Mouse (Mus musculus): ENCODE results near the gene Galnt9.

Gene Galnt9

GRCm38 (mm10) chr5:110543951-110544690, at the start of gene Galnt9:
Galnt9 (plus strand) TSS chr5:110544355.
- peak; percentile 2 for DNase-seq (ENCODE audit: extremely low spot score, low read depth, low spot score)

GRCm38 (mm10) chr5:110494396-110494795, 49.8 kb upstream of the Galnt9 start:
- no peak for DNase-seq (ENCODE audit: extremely low spot score, low read depth, low spot score)

DNA sequence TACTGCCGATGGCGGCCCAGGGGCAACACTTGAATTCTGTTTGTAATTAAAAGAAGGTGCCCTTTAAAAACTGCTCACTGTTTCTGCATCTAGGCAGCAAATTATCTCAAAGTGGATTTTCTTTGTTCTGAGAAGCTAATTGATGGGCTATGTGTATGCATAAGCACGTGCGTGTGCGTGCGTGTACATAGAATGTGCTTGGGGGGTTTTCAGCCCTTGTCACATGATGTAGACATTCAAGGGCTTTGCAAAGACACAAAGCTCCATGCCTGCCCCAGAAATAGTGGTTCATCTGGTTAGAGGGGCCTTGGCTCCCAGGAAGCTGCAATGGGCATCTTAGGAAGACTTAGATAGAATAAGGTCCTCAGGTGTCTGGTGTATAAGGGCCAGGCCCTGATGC, 49.1 kb upstream of the Galnt9 start:
- no peak for DNase-seq (ENCODE audit: extremely low spot score, low read depth, low spot score)

DNA sequence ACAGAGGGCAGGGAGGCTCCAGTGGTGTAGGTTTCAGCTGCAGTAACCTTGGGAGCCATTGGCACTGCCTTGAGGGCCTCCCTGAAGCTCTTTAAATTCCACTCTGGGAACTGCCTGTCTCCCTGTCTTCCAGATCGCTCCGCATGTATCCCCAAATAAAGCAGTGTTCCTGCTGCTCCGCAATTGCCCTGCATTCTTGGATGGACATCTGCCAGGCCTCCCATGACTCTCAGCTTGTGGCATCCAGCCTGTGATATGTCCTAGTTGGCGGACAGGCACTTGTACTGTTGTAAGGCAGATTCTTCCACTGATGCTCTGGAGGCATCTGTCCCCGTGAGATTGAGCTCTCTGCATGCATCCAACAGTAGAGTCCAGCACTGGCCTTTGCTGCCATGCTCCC, 46.6 kb upstream of the Galnt9 start:
- DNase-seq (ENCODE audit: extremely low spot score, low read depth, low spot score), result no peak

DNA sequence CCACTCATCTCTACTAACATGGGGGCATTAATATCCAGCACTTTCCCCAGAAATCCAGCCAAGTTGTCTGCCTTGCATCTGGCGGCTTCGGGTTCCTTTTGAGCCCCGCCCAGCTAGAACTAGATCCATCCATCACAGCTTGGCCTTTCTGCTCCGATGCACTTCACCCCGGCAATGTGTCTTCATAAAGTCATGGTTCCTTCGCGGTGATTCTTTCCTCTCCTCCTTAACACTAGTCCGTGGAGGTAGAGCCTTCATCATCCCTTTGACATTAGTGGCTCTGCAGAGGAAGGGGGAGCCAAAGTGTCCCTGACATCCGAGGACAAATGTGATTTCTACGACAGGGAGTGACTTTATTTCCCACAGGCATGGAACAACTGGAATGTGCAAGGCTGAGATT, 46.1 kb upstream of the Galnt9 start:
- DNase-seq (ENCODE audit: extremely low spot score, low read depth, low spot score), result no peak

GRCm38 (mm10) chr5:110500233-110500632, 43.9 kb upstream of the Galnt9 start:
- DNase-seq (ENCODE audit: extremely low spot score, low read depth, low spot score), result no peak

DNA sequence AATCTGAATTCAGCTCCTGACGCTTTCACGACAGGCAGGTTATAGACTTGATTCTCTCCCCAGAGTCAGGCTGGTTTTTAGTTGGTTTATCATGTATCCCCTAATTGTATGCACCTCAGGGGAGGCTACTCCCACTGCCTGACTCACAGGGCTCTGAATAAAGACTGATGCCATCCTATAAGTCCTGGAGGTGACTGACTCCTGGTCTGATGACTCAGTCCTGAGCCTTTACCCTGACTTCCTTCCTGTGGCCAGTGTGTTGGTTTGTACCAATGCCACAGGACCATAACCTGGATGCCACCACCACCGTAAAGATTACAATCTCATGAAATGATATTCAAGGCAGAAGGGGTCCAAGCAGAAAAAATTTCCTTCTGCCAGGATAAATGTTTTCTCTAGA, 40.8 kb upstream of the Galnt9 start:
- DNase-seq (ENCODE audit: extremely low spot score, low read depth, low spot score), result no peak

DNA sequence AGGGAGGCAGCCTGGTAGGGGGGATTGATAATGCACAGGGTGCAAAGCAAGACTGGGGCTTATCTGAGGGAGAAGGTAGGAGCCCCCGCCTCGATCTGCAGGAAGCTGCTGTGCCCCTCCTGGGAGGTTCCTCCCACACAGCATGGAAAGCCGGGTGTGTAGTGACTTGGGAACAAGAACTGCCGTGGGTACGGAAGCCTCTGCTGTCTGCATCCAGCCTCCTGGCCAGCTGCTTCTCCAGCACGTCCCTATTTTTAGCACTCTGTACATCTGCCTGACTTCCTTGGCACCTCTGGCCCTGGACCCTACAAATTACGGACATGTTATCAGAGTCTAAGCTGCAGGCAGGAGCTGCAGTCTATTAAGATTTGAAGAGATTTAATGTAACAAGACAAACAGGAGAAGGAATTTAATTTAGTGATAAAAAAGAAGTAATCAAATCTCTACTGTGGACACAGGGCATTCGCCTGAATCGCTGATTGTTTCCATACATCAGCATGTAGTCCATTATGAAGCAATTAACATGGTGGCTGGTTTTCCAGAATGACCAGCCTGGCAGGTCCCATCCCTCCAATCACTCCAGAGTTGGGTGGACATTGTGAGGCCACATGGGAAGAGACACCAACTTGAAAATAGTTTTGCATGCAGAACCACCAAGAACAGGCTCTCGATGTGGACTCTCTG, 38.4 kb upstream of the Galnt9 start:
- DNase-seq (ENCODE audit: extremely low spot score, low read depth, low spot score), result no peak

DNA sequence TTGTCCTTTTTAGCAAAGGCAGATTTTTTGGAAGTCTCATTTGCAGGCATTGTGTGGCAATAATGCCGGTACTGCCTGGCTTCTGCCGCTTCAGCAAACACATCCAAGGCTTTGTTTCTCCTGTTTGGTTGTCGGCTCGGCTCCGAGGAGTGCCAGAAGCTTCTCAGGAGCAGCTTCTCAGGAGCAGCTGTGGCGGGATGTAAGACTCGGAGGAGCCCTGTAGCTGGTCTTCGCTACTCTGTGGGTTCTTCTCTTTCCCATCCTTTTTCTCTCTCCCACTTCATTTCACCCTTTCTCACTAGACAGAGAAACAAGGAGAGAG, 37.9 kb upstream of the Galnt9 start:
- no peak for DNase-seq (ENCODE audit: extremely low spot score, low read depth, low spot score)

DNA sequence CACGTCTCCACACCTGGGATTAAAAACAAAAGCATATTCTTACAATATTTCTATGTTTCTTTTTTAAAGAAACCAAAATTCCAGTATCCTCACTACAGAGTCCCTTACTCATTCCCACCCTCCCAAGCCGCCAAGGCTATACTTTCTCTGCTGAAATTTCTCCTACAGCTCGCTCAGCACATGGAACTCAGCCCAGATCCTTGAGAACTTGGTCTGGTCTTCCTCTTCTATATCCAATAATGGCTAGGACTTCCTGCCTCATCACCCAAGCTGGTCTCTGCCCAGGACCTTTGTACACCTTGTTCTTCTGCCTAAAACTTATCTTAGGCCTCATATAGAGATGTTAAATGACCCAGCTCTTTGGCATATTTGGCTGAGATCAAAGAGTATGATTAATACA, 37.3 kb upstream of the Galnt9 start:
- no peak for DNase-seq (ENCODE audit: extremely low spot score, low read depth, low spot score)

DNA sequence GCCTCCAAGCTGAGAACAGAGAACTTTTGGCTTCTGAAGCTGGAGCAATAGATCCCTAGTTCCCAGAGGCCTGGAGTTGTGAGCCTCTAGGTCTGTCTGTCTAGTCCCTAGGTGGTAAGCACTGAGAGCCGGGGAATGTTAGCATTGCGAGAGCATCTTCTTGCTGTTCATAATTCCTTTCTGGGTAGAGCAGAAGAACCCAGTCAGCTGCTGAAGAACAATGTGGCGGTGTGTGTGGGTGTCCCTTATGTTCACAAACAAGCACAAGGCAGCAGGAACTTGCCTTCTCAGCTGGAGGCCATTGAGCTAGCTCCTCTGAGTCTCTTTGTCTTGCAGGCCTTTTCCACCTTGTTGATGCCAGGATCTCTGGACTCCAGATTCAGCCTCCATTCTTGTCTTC, 36.2 kb upstream of the Galnt9 start:
- DNase-seq (ENCODE audit: extremely low spot score, low read depth, low spot score), result no peak

- DNase-seq (ENCODE audit: extremely low spot score, low read depth, low spot score), result no peak
Observed at GRCm38 (mm10) chr5:110510357-110510756, 33.8 kb upstream of the Galnt9 start.

GRCm38 (mm10) chr5:110513791-110514190, 30.4 kb upstream of the Galnt9 start:
- no peak for DNase-seq (ENCODE audit: extremely low spot score, low read depth, low spot score)

DNA sequence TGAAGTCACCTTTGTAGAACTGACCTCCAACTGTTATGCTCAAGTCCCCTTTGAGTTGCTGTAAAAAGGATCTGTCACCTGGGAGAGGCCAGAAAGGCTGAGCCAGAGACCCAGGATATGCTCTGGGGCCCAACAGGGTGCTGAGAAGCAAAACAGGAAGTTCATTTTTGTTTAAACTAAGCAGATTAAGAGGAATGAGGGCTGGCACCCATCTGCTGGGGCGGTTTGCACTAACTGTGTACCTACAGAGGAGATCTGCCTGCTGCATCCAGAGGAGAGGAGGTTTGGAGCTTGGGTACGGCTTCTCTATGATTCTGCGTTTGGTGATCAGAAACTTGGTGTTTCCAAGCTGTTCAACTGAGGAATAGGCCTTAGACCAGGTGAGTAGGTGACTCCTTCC, 29.5 kb upstream of the Galnt9 start:
- no peak for DNase-seq (ENCODE audit: extremely low spot score, low read depth, low spot score)

GRCm38 (mm10) chr5:110516390-110516789, 27.8 kb upstream of the Galnt9 start:
- DNase-seq (ENCODE audit: extremely low spot score, low read depth, low spot score), result no peak

DNA sequence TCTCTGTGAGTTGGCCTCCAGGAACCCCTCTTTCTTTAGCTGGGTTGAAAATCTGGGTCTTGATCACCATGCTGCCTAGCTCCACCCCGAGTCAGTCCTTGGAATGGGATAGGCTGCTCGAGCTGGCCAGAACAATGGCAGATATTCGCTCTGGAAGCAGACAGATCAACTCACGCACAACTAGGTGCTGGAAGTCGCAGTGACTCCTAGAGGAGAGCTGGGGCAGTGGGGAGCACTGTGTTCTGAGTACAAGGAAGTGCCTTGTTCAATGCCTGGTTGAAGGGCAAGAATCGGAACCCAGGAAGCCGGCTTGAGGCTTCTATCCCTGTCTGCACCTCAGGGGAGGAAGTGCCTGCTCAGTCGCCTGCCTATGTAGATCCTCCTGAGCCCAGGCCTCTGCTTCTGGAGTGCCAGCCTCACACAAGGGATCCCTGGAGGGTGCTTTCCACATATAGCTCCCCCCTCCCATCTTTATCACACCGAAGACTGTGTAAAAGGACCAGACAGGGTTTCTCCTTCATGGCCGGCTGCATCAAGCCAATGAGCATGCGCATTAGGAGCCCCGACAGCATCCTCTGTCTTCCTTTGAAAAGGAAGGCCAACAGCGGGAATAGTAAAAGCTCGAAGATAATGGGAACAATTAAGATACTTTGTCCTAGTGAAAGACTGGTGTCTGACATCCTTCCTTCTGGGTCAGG, 25.9 kb upstream of the Galnt9 start:
- DNase-seq (ENCODE audit: extremely low spot score, low read depth, low spot score), result no peak

- DNase-seq (ENCODE audit: extremely low spot score, low read depth, low spot score), result no peak
Observed at GRCm38 (mm10) chr5:110520974-110521373, 23.2 kb upstream of the Galnt9 start.

- no peak for DNase-seq (ENCODE audit: extremely low spot score, low read depth, low spot score)
Observed at GRCm38 (mm10) chr5:110521822-110522221, 22.3 kb upstream of the Galnt9 start.

DNA sequence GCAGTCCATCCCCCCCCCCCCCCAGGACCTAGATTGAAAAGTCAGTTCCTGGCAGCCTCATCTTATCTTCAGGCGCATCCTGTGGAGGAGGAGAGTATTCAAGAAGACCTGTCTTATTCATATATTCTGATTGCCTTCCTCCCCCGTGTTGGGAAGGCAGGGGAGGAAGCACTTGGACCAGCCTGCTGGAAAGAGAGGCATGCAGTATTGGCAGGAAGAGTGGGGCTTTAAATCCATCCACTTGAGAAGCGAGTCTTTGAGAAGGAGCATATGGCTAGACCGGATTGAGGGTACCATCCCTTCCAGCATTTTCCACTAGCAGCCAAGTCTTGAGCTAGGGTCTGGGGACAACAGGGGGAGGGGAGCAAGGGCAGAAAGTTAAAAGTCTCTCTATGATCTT, 20.9 kb upstream of the Galnt9 start:
- no peak for DNase-seq (ENCODE audit: extremely low spot score, low read depth, low spot score)

GRCm38 (mm10) chr5:110525701-110526100, 18.5 kb upstream of the Galnt9 start:
- no peak for DNase-seq (ENCODE audit: extremely low spot score, low read depth, low spot score)

DNA sequence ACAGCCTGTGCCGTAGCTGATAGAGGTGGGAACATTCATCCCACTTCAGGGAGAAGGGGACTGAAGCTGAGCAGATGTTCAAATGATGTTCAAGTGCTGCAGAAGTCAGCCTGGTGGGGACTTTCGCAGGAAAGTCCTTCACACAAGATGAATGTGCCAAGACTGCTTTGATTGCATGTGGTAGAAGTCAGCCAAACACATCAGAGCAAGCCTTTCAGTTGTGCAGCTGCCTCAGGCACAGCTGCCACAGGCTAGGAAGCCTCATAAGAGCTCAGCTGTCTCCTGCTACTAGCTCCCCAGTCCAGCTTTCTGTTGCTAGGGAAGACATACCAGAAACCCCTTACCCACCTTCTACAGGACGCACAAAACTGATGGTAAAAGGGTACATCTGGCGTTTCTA, 17.6 kb upstream of the Galnt9 start:
- no peak for DNase-seq (ENCODE audit: extremely low spot score, low read depth, low spot score)

GRCm38 (mm10) chr5:110531091-110531490, 13.1 kb upstream of the Galnt9 start:
- DNase-seq (ENCODE audit: extremely low spot score, low read depth, low spot score), result no peak
